Mouse (Mus musculus) hindbrain, embryonic 13.5 days (tissue): ENCODE measurements at regions not wholly inside any gene's neighbourhood (a gene's known extent, or its start where the extent isn't known, plus 50 kb on each side); places are given as distances from the start of the nearest gene placed in this dataset.

Experiments
- ATAC-seq: fragments of 200-750 bp; cut with Nextera tagmentation; 2 replicates; pipeline ENCODE4 v1.8.0; 2017; ENCODE audit warnings: moderate TSS enrichment; ENCODE audit not compliant: low FRiP score
- H3K27ac ChIP-seq: fragments of 300-500 bp; sonication (generic); 2 replicates; pipeline ENCODE4 v1.5.1; 2015; ENCODE audit warnings: inconsistent platforms, mild to moderate bottlenecking, moderate library complexity
- H3K27me3 ChIP-seq: fragments of 300-500 bp; sonication (generic); 2 replicates; pipeline ENCODE4 v1.6.1; 2015; ENCODE audit warnings: mild to moderate bottlenecking, inconsistent platforms
- H3K36me3 ChIP-seq: fragments of 300-500 bp; sonication (generic); 2 replicates; pipeline ENCODE4 v1.6.1; 2015; ENCODE audit warnings: mild to moderate bottlenecking, inconsistent platforms
- H3K4me1 ChIP-seq: fragments of 300-500 bp; sonication (generic); replicated peaks from 2 replicates; pipeline ENCODE4 v1.6.1; 2015; ENCODE audit warnings: inconsistent platforms
- H3K4me2 ChIP-seq: fragments of 300-500 bp; sonication (generic); 2 replicates; pipeline ENCODE4 v1.6.1; 2015; ENCODE audit warnings: inconsistent platforms, mild to moderate bottlenecking, moderate library complexity
- H3K4me3 ChIP-seq: fragments of 300-500 bp; sonication (generic); 2 replicates; pipeline ENCODE4 v1.5.1; 2015; ENCODE audit warnings: mild to moderate bottlenecking, inconsistent platforms
- H3K9ac ChIP-seq: fragments of 300-500 bp; sonication (generic); 2 replicates; pipeline ENCODE4 v1.6.1; 2015; ENCODE audit warnings: mild to moderate bottlenecking, inconsistent platforms
- H3K9me3 ChIP-seq: fragments of 300-500 bp; sonication (generic); 2 replicates; pipeline ENCODE4 v1.6.1; 2016; ENCODE audit warnings: inconsistent platforms
- WGBS: fragments of 180-500 bp; shearing (Covaris S2); methylation state at CpG from one replicate; pipeline ENCODE4 v1.1.7; 2015; 5-methylcytosine and 5-hydroxymethylcytosine counted together

DNA sequence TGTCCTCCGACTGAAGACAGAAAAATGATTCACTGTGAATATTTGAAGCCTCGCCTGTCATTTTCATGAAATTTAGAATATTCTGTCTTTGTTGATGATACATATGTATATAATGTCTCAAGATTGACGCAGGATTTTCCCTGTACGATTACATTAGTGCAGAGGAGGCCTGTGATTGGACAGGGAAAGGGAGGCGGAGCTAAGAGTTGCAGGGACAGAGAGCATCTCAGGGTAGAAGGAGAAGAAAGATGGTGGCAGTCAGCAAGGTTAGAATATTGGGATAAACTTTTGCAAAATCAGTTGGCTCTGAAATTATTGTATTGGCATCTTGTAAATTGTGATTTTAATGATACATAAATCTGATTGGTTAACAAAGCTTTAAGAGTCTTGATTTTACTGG lies 1213.1 kb downstream of the 9330182O14Rik start:
- Histone ChIP-seq H3K27ac (no peak overlapping the region), H3K9me3 (no peaks in the 10 kb centered on the region), H3K27me3 (no peaks in the 10 kb centered on the region), H3K36me3 (no peaks in the 10 kb centered on the region), H3K4me3 (no peak overlapping the region), H3K4me2 (no peak overlapping the region), H3K4me1 (no peaks in the 10 kb centered on the region), H3K9ac (no peak overlapping the region)
- 89% methylated on average over 5 of the region's 5 CpGs for WGBS
- no peak for ATAC-seq

DNA sequence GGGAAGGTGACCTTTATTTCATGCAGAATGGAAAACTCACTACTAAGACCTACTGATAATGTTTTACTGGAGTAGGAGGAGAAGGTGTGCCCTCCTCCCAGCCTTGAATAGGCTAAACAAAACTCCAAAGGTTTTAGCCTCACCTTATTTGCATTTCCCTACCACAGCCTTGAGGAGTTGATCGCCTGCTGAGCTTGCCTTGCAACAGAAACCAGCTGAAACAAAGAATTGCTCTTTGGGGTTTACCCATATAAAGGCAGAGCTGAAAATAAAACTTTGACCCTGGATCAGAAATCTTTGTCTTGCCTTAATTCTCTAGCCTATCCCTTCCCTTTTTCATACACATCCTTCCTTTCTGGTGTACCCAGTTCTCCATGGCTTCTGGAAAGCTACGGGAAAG lies 1218.0 kb downstream of the 9330182O14Rik start:
- Histone ChIP-seq H3K4me1 (no peaks in the 10 kb centered on the region), H3K4me2 (no peak overlapping the region), H3K27ac (no peak overlapping the region), H3K36me3 (no peaks in the 10 kb centered on the region), H3K27me3 (no peaks in the 10 kb centered on the region), H3K9me3 (no peaks in the 10 kb centered on the region), H3K9ac (no peak overlapping the region), H3K4me3 (no peak overlapping the region)
- no peak for ATAC-seq
- 32% methylated on average over 1 of the region's 2 CpGs for WGBS

DNA sequence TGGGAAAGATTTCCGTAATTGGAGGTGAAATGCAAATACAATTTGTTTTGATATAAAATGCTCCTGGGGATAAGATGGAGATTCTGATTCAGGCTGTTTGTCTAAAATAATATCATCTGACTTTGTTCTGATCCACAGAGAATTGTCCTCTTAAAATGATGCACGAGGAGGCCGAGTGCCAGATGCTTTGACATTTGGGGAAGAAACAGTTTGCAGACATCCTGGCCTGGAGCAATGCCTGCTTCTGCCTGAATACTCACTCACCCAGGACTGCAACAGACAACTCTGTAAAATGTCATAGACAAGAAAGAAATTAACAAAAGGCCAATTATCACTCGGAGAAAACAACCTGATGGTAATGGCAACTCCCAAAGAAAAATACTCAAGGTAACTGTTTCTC lies 1225.1 kb downstream of the 9330182O14Rik start:
- Histone ChIP-seq H3K27me3 (no peaks in the 10 kb centered on the region), H3K36me3 (no peaks in the 10 kb centered on the region), H3K9me3 (no peaks in the 10 kb centered on the region), H3K4me3 (no peak overlapping the region), H3K9ac (no peak overlapping the region), H3K27ac (no peak overlapping the region), H3K4me2 (no peak overlapping the region), H3K4me1 (no peaks in the 10 kb centered on the region)
- no peak for ATAC-seq
- 86% methylated on average over 4 of the region's 4 CpGs for WGBS

DNA sequence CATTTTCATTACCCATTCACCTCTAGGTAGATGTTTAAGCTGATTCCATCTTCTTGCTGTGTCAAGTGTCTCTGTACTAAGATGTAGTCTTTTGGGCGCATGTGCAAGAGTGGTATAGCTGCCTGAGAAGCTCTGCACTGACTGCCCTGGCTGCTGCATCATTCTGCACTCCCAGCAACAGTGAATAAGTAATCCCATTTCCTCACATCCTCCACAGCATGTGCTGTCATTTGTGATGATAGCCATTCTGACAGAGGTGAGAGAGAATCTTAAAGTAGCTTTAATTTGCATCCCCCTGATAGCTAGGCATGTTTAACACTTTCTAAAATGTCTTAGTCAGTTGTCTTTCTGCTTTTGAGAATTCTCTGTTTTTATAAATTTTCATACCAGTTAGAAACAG lies 1240.5 kb downstream of the 9330182O14Rik start:
- Histone ChIP-seq H3K27me3 (no peaks in the 10 kb centered on the region), H3K9me3 (no peaks in the 10 kb centered on the region), H3K4me1 (no peaks in the 10 kb centered on the region), H3K36me3 (no peaks in the 10 kb centered on the region), H3K4me3 (no peak overlapping the region), H3K9ac (no peak overlapping the region), H3K4me2 (no peak overlapping the region), H3K27ac (no peak overlapping the region)
- ATAC-seq, result no peak
- 80% methylated on average over 1 of the region's 1 CpGs for WGBS

DNA sequence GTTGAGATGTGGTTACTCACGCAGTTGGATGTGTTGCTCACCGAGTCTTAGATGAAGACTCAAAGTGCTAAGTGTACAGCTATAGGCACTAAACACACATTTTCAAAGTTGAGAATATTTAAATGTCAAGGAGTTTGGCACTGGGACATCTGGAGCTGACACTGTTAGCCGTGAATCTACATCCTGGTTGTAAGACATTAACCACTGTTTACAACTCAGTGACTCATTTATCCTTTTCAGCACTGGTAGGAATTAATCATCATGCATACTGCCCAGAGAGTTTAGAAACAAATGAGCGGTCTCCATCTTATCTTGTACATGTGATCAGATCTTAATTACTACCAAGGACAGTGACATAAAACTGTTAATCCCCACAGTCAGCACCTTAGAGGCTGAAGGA lies 1241.7 kb downstream of the 9330182O14Rik start:
- Histone ChIP-seq H3K4me2 (no peak overlapping the region), H3K9ac (no peak overlapping the region), H3K36me3 (no peaks in the 10 kb centered on the region), H3K27me3 (no peaks in the 10 kb centered on the region), H3K4me1 (no peaks in the 10 kb centered on the region), H3K27ac (no peak overlapping the region), H3K4me3 (no peak overlapping the region), H3K9me3 (no peaks in the 10 kb centered on the region)
- WGBS, result 92% methylated on average over 4 of the region's 4 CpGs
- no peak for ATAC-seq

DNA sequence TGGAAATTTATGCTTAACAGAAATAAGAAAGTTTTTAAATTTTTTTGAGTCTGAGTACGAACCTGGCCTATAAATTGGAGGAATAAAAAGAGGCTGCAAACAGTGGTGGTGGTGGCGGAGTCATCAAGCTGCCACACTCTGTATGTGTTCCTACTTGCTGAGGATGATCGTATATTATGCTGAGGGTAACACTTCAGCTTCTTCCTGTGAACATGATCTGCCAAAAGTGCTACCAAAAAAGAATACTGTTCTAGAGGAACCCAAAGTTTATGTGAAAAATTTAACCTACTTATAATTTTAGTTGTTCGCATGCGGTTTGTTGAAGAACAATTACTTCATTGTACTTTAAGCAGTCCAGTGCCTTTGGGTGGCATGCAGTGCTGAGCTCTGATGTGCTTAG lies 1245.5 kb downstream of the 9330182O14Rik start:
- no peaks in the 10 kb centered on the region for H3K4me1 ChIP-seq
- H3K27ac ChIP-seq, result no peak overlapping the region
- H3K4me2 ChIP-seq, result no peak overlapping the region
- no peaks in the 10 kb centered on the region for H3K9me3 ChIP-seq
- no peak overlapping the region for H3K9ac ChIP-seq
- no peaks in the 10 kb centered on the region for H3K36me3 ChIP-seq
- 94% methylated on average over 5 of the region's 5 CpGs for WGBS
- H3K4me3 ChIP-seq, result no peak overlapping the region
- no peak for ATAC-seq
- no peaks in the 10 kb centered on the region for H3K27me3 ChIP-seq

DNA sequence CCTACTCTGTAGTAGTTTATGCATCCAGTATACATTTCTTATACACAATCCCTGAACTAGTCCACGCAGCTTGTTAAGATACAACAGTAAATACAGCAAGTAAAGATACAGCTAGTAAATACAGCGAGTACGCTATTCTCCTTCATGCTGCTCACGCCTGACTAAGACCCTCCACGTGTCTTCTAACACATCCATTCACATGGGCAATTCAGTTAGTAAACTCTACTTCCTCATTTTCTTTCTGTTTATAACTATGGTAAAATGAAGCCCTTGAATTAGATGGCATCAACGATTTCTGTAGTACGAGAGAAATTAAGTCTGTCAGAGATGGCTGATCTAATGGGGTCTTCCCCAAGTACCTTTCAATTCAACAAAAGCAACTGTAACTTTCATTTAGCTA lies 1246.3 kb downstream of the 9330182O14Rik start:
- H3K27me3 ChIP-seq, result no peaks in the 10 kb centered on the region
- H3K36me3 ChIP-seq, result no peaks in the 10 kb centered on the region
- H3K9me3 ChIP-seq, result no peaks in the 10 kb centered on the region
- no peak for ATAC-seq
- 91% methylated on average over 7 of the region's 7 CpGs for WGBS
- no peak overlapping the region for H3K4me3 ChIP-seq
- no peaks in the 10 kb centered on the region for H3K4me1 ChIP-seq
- H3K9ac ChIP-seq, result no peak overlapping the region
- no peak overlapping the region for H3K27ac ChIP-seq
- H3K4me2 ChIP-seq, result no peak overlapping the region

DNA sequence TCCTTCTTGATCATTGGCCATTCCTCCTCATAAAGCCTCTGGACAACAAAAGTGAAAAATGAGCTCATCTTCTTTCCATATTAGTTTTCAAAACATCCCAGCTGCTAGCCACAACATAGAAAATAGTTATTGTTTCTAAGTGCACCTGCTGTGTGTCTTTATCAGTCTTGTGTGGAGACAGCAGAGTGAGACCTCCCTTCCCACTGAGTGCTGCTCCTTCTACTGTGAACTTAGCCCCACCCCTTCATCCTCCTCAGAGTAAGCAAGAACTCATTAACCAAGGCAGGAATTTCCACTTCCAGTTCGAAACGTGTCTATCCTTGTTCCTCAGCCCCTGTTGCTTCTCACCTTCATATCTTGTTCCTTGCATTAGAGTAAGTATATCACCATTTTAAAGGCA lies 1256.5 kb downstream of the 9330182O14Rik start:
- H3K27me3 ChIP-seq, result no peaks in the 10 kb centered on the region
- H3K9me3 ChIP-seq, result no peaks in the 10 kb centered on the region
- no peak for ATAC-seq
- H3K9ac ChIP-seq, result no peak overlapping the region
- no peak overlapping the region for H3K27ac ChIP-seq
- no peaks in the 10 kb centered on the region for H3K4me1 ChIP-seq
- H3K4me2 ChIP-seq, result no peak overlapping the region
- no peaks in the 10 kb centered on the region for H3K36me3 ChIP-seq
- H3K4me3 ChIP-seq, result no peak overlapping the region
- 21% methylated on average over 2 of the region's 2 CpGs for WGBS
